Mouse (Mus musculus) embryonic fibroblast, embryonic 13.5 days (primary cell): ENCODE measurements around the gene Map3k12. TPM values are rescaled to one million over a fixed set of nuclear protein-coding genes. Genes with fewer than 3 reads are reported as not detected.

Source experiments
- H3K27ac ChIP-seq: 2 replicates; pipeline ENCODE4 v1.5.1; 2012; ENCODE audit warnings: low read length, control low read depth, inconsistent platforms; ENCODE audit not compliant: insufficient read depth
- H3K4me1 ChIP-seq: 2 replicates; pipeline ENCODE4 v1.6.1; 2011; ENCODE audit warnings: low read length; ENCODE audit not compliant: control insufficient read depth, insufficient read depth
- H3K4me3 ChIP-seq: 2 replicates; pipeline ENCODE4 v1.5.1; 2011; ENCODE audit warnings: mild to moderate bottlenecking, control low read depth, low read length; ENCODE audit not compliant: insufficient read depth
- CTCF ChIP-seq: IDR thresholded peaks from 2 replicates; pipeline ENCODE4 v1.5.1; 2011; ENCODE audit warnings: mild to moderate bottlenecking, control low read depth, low read length, moderate library complexity, borderline replicate concordance; ENCODE audit not compliant: insufficient read depth
- POLR2A ChIP-seq: IDR thresholded peaks from 2 replicates; pipeline ENCODE4 v1.6.1; 2011; ENCODE audit warnings: low read depth, mild to moderate bottlenecking, control low read depth, low read length, moderate library complexity
- polyA plus RNA-seq: library from polyadenylated mRNA; stranded (reverse); fragments of >200 nt; gene quantifications from 2 replicates; pipeline ENCODE4 v1.2.4, GENCODE M21; 2011; ENCODE audit warnings: low read depth; ENCODE audit not compliant: missing spikeins, insufficient read length

Gene Map3k12
- 19.1 and 20.9 TPM in 2 replicates for polyA plus RNA-seq

GRCm38 (mm10) chr15:102516728-102517404, at the start of gene Map3k12:
Map3k12 (minus strand) TSS chr15:102517064.
- H3K4me1 ChIP-seq = peaks cover 10% of the 10 kb centered on the region; the same call in 1 of the 2 replicates
- TF ChIP-seq POLR2A = peak; percentile 63
- no peak for TF ChIP-seq CTCF

DNA sequence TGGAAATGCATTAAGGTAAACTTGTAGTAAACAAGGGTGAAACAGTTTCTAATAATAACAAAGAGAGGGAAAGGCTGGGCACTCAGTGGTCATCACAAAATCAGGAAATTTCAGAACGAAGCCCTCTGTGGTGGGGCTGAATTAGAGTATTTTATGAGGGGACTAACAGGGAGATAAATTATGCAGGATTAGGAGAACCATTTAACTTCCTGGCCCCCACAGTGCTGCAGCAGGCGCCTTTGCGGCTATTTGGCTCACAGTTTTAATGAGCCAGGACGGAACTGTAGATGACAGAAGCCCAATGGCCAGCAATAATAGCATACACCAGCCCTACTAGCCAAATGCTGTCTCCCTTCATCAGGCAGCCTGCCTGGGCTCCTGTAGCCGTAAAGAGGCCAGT, 46.8 kb upstream of the Map3k12 start:
- H3K4me1 ChIP-seq = no peaks in the 10 kb centered on the region

More at GRCm38 (mm10) chr15:102516728-102517404, at the start of gene Map3k12:
- peak within 1 kb of the TSS; percentile 45 for H3K27ac ChIP-seq
- peak within 1 kb of the TSS; percentile 86 for H3K4me3 ChIP-seq

DNA sequence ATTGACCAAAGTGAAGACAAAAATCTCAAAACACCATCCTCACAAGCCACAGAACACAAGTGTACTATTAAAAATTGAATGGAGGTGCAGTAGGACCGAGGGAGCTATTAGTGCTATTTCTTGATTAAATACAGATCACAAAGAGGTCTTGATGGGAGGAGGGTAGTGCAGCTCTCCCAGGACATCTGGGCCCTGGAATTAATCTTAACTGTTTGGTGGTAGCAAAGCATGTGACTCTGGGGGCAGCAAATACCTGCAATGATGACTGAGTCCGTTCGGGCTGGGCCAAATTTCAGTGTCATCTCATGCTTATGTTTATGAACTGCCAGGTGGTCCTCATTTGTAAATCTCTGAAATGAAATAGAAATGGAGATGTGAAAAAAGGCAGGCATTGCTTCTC, 46.2 kb upstream of the Map3k12 start:
- Histone ChIP-seq H3K4me3 (no peak overlapping the region), H3K27ac (no peak overlapping the region), H3K4me1 (no peaks in the 10 kb centered on the region)
- TF ChIP-seq CTCF (no peak), POLR2A (no peak)

More for the DNA sequence above, 46.8 kb upstream of the Map3k12 start:
- TF ChIP-seq CTCF (no peak), POLR2A (no peak)
- no peak overlapping the region for H3K4me3 ChIP-seq
- no peak overlapping the region for H3K27ac ChIP-seq

DNA sequence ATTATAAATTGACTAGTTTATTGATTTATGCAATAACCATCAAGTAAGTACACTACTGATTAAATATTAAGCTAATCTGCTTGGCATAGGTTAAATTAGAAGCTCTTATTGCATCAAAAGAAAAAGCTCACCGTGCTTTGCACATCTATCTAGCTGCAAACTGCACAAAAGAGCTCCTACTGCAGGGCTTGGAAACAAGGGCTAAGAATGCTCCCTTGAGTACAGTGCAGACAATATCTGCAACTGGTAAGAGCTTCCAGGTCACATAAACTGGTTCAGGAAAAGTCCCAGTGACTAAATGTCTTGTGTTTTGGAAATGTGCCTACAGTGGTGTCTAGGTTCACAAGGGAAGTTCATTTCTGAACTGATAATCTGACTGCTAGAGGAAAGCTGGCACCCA, 45.6 kb upstream of the Map3k12 start:
- Histone ChIP-seq H3K27ac (no peak overlapping the region), H3K4me1 (no peaks in the 10 kb centered on the region), H3K4me3 (no peak overlapping the region)
- no peak for TF ChIP-seq POLR2A
- no peak for TF ChIP-seq CTCF

DNA sequence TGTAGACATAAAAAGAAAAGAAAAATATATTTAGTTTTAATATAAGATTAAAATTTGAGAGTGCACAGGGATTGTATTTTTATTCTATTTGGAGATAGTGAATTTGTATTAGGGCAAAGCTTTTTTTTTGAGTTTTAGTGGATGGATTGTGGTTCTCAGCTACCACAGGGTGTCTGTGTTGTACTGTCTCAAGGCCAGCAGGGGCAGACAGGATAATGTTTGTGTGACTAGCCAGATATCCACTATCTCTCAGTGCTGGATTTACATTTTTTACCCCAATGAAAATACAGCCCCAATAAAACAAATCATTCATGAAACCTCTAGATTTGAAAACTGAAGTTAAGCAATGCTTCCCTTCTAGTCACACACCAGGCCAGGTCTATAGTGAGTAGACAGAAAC, 40.7 kb upstream of the Map3k12 start:
- Histone ChIP-seq H3K4me3 (no peak overlapping the region), H3K4me1 (no peaks in the 10 kb centered on the region), H3K27ac (no peak overlapping the region)
- no peak for TF ChIP-seq CTCF
- TF ChIP-seq POLR2A = no peak

GRCm38 (mm10) chr15:102555581-102555980, 38.7 kb upstream of the Map3k12 start:
- no peak for TF ChIP-seq POLR2A
- TF ChIP-seq CTCF = no peak
- Histone ChIP-seq H3K4me1 (no peaks in the 10 kb centered on the region), H3K27ac (no peak overlapping the region), H3K4me3 (no peak overlapping the region)

DNA sequence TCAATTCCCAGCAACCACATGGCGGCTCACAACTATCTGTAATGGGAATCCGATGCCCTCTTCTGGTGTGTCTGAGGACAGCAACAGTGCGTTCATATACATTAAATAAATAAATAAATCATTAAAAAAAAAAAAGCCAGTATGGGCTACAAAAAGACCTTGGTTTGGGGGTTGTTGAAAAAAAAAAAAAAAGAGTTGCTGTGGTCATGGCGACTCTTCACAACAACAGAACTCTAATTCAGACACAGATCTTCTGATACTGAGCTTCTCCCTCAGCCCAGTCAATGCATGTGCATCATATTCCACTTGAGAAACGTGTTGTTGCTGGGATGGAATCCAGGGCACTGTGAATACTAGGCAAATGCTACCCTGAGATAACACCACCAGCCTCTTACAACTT, 35.7 kb upstream of the Map3k12 start:
- Histone ChIP-seq H3K4me1 (no peaks in the 10 kb centered on the region), H3K4me3 (no peak overlapping the region), H3K27ac (no peak overlapping the region)
- TF ChIP-seq POLR2A (no peak), CTCF (no peak)

DNA sequence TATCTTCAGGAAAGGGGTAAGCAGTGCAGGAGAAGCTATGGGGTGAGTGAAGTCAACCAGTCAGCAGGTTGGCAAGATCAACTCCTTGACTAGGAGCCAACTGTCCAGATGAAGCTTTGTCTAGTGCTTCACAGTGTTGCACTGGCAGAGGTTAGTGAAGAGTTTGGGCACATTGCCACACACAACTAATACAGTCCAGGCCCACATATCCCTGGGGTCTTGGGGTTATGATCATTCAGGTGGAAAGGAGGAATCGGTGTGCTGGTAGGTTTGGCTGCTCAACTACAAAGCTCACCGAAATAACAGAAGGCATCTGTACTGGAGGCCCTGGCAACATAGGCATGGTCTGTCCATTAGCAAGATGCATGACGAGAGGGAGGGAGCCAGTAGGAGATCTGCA, 30.6 kb upstream of the Map3k12 start:
- Histone ChIP-seq H3K4me3 (no peak overlapping the region), H3K4me1 (no peaks in the 10 kb centered on the region), H3K27ac (no peak overlapping the region)
- TF ChIP-seq POLR2A = no peak
- no peak for TF ChIP-seq CTCF

- no peak overlapping the region for H3K27ac ChIP-seq
- no peaks in the 10 kb centered on the region for H3K4me1 ChIP-seq
- H3K4me3 ChIP-seq = no peak overlapping the region
- no peak for TF ChIP-seq POLR2A
- TF ChIP-seq CTCF = no peak
Observed at GRCm38 (mm10) chr15:102546677-102547427, 30.0 kb upstream of the Map3k12 start.

DNA sequence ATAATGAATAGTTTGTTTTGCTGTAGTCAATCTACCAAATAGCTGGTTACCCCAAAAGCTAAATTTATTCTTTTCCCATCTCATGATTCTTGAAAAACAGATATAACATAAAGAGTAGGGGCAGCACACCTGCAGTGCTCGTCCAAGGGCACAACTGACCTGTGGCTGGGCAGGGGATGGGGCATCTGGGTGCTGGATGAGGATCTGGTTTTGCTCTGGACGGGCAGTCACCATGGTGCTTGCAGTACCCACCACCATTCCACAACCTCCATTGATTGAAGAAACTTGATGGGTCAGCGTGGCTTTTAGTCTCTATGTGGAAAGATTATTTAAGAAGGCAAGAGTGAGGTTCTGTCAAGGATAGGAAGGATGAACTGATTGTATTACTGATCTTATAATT, 29.4 kb upstream of the Map3k12 start:
- Histone ChIP-seq H3K27ac (no peak overlapping the region), H3K4me3 (no peak overlapping the region), H3K4me1 (no peaks in the 10 kb centered on the region)
- TF ChIP-seq CTCF (no peak), POLR2A (no peak)
